Mouse (Mus musculus): ENCODE measurements around the gene 1700123O20Rik. TPM values are rescaled to one million over a fixed set of nuclear protein-coding genes. Genes with fewer than 3 reads are reported as not detected.

1700123O20Rik gene
- 24.8 and 28.1 TPM in 2 replicates for total RNA-seq (2017)

DNA sequence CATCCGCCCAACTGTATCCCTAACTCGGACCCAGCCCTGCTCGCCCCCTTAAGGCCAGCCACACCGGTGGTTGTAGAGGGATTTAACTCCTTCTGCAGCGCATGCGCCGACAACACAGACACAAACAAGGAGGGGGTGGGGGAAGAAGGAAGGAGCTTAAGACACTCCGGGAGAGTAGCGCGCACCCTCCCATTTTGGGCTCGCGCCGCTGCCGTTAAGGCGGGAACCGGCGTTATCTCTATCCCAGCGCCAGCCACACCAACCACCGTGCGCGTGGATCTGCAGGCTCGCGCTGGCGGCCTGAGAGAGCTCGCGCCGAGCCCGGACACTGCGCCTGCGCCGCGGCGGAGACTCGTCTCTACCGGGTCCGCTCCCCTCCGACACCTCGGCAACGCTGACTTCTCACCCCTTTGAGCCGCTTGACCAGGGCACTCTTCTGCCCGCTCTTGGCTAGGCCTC is at the start of gene 1700123O20Rik:
TSS of gene 1700123O20Rik (plus strand) at position 154 of the 459 bp plus-strand sequence.
- ATAC-seq (ENCODE audit: extremely low read depth, insufficient number of reproducible peaks, low FRiP score, poor library complexity, severe bottlenecking) = peak; percentile 34; the same call in 1 of the 2 replicates

DNA sequence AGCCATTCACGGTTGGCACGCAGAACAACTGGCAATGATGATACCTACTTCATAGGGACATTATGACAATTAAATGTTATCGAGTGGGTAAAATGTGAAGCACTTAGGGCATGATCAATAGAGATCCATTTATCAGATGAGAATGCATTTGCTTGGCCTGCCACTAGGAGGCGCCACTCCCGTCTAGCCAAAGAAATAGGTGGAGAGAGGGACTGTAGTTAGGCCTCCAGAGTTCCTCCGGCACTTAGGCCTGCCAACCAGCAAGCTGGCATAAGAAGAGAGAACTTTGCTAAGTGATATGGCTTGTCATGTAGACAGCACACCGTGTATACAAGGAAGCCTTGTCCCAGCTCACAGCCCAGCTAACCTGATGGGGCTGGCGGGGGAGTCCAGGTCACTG is 49.1 kb upstream of the 1700123O20Rik start:
- 0 out of 2 replicates have a peak, but pooled peaks have one; percentile 21 for ATAC-seq (ENCODE audit: extremely low read depth, insufficient number of reproducible peaks, low FRiP score, poor library complexity, severe bottlenecking)

DNA sequence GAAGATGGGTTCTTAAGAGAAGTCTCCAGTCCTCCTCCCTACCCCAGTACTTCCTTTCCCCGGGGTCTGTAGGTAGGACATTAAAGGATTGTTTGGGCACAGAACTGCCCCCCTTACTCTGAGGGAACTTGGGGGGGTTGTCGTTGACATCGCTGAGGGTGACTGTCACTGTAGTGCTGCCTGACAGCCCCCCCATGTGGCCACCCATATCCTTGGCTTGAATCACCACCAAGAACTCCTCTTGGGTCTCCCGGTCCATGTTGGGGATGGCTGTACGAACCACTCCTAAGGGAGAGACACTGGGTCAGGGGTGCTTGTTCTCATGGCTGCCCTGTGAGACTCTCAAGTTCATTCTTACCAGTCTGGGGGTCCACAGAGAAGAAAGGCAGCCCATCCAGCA is 47.8 kb upstream of the 1700123O20Rik start:
- no peak for ATAC-seq (ENCODE audit: extremely low read depth, insufficient number of reproducible peaks, low FRiP score, poor library complexity, severe bottlenecking)

DNA sequence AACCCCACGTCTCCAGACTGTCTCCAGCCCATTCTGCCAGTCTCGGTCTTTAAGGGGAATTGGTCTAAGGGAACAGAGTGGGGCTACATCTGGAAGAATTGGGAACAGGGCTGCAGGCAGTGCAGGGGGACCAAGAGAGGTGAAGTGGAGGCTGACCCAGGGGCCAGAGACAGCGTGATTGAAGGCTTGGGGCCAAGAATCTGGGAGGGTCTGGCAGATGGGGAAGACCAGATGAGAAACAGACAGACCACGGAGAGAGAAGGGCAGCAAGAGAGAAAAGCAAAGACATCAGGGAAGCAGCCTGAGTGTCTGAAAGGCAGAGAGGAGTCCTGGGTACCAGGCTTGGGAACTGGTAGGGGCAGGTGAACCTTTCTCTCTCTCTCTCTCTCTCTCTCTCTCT is 45.9 kb upstream of the 1700123O20Rik start:
- ATAC-seq (ENCODE audit: extremely low read depth, insufficient number of reproducible peaks, low FRiP score, poor library complexity, severe bottlenecking) = no peak

DNA sequence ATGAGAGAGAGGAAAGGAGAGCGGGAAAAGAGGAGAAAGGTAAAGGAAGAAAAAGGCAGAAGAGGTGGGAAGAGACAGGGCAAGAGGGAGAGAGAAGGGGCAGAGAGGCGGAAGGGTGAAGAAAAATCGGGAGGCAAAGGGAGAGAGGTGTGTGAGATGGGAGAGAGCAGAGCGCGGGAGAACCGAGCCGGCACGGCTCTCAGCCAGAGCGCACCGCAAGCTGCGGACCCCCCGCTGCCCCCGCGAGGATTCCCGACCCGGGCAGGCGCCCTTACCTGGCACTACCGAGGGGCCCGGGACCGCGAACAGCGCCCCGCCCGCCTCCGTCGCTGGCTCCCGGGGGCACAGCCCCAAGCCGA is 45.1 kb upstream of the 1700123O20Rik start, which contains the start of gene Gm17606:
TSS of gene Gm17606 (plus strand) at position 7 of the 359 bp plus-strand sequence.
- no peak for ATAC-seq (ENCODE audit: extremely low read depth, insufficient number of reproducible peaks, low FRiP score, poor library complexity, severe bottlenecking)

DNA sequence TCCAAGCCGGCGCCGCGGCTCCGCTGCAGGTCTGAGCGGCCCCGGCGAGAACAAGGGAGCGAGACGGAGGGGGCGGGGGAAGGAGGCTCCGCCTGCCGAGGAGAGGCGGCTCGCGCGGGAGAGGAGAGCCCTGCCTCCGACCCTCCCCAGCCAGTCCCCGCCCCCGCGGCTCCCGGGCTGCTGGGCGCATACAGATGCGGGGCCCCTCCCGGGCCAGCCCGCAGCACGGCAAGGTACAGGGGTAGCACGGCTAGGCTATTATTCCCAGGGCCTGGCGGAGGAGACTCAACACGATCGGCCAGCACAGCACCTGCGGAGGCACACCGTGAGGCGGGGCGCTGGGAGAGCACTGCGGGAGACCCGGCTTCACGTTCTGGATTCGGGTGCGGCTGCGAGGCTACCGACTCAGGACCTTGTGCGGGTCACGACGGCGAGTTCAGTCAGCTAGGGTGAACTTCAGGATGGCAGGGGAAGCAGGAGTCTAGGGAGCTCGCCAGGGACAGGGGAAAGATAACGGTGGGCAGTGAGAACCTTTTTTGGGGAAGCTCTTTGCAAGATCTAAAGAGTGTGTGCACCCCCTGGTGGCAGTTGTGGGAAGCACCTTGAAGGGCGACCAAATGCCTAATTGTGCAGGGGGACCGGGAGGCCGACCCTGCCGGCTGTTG is 44.6 kb upstream of the 1700123O20Rik start, which contains the start of gene Cdh24:
TSS of gene Cdh24 (minus strand) at position 60 of the 665 bp plus-strand sequence.
- peak; percentile 71 for ATAC-seq (ENCODE audit: extremely low read depth, insufficient number of reproducible peaks, low FRiP score, poor library complexity, severe bottlenecking)

DNA sequence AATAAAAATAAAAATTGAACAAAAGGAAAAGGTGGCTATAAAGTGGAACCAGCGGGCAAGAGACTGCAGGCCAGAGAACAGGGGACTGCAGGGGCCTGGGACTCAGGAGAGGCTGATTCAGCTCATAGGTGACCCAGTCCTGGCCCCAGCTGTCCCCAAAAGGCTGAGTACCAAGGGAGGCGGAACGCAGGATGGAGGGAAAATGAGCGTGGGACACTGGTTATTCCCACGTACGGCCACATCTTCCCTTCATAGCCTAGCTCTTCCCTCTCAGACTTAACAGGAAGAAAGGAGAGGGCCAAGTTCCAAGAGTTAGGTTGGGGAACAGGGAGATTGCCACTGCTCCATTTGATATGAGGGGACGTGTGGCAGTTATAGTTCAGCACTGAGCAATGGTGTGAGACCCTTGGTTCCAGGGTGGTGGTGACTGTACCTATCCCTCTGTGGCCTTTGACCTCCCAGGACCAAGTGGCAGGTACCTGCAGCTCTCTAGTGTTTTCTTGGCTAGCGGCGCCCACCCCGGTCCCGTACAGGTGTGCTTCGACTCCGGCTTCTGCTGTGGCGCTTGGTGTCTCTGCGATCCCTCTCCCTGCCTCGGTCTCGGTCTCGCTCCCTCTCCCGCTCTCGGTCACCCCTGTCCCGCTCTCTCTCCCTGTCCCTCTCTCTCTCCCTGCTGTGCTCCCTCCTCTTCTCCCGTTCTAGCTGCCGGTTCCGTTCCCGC is 43.6 kb upstream of the 1700123O20Rik start:
- no peak for ATAC-seq (ENCODE audit: extremely low read depth, insufficient number of reproducible peaks, low FRiP score, poor library complexity, severe bottlenecking)

DNA sequence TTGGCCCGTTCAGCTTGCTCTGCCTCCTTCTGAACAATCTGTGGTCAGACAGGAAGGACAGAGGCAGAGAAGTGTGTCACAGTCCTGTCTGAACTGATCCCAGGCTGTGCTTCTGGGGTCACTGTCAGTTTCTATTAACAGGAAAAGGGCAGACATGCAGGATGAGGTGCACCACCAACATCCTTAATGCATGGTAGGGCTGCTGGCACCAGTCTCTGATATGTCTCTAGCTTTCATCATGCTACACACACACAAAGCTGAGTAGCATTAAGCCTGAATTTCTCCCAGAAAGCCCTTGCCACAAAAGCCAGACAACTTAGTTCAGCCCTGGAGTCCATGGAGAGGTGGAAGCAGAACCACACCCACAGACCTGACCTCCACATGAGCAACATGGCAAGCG is 43.0 kb upstream of the 1700123O20Rik start:
- no peak for ATAC-seq (ENCODE audit: extremely low read depth, insufficient number of reproducible peaks, low FRiP score, poor library complexity, severe bottlenecking)

DNA sequence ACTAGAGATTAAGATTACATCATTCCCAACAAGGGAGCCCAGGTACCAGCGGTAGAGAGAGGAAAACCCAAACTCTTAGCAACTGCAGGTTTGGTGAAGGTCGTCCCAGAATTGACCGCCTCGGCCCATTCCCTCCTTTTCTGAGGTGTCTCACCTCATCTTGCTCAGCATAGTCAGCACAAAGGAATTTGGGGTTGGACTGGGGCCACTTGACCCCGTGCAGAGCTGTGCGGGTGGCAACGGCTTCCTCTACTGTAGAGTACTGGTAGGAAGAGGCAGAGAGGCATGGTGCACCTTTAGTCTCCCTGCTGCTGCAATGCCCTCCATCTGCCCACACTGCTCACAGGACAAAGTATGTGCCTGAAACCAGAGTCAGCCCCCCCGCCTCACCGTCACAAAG is 41.7 kb upstream of the 1700123O20Rik start:
- no peak for ATAC-seq (ENCODE audit: extremely low read depth, insufficient number of reproducible peaks, low FRiP score, poor library complexity, severe bottlenecking)

DNA sequence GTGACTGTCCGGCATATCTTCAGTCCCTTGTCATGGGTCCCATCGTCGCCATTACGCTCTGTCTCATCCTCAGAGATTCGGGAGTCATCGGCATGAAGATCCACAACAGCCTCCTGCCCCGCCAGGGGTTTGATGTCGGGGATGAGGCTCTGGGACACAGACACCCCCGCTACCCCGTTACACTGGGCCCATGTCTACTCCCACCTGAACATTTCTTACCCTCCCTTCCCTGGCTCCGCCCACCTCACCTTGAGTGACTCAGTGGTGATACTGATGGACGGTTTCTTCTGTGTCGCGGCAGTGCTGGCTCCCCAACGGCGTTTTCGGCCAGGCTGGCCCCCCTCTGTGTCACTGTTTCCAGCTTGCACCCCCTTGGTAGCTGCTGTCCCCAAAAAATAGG is 39.6 kb upstream of the 1700123O20Rik start:
- ATAC-seq (ENCODE audit: extremely low read depth, insufficient number of reproducible peaks, low FRiP score, poor library complexity, severe bottlenecking) = no peak

DNA sequence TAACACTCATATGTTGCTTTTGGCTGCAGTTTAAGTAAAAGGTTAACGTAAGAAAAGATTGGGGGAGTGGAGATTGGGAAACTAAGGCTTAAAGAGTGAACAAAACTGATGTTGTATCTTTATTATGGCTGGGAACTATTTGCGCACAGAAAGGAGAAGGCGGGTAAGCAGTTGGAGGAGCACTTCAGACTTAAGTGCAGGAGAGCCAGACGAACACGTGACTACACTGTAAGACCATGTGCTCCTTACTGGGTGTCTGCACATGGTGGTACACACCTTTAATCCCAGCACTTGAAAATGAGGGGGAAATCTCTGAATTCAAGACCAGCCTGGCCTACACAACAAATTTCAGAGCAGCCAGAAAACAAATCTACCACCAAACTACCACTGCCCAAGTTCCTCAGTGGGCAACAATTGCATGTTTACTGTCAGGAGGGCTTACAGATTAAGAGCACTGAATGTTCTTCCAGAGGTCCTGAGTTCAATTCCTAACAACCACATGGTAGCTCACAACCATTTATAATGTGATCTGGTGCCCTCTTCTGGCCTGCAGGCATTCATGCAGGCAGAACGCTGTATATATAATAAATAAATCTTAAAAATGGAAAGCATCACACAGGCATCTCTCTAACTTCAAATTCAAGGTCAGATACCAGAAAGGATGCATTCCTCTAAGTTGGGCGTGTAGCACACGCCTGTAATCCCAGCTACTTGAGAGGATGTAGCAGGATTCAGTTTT is 38.9 kb upstream of the 1700123O20Rik start:
- no peak for ATAC-seq (ENCODE audit: extremely low read depth, insufficient number of reproducible peaks, low FRiP score, poor library complexity, severe bottlenecking)

DNA sequence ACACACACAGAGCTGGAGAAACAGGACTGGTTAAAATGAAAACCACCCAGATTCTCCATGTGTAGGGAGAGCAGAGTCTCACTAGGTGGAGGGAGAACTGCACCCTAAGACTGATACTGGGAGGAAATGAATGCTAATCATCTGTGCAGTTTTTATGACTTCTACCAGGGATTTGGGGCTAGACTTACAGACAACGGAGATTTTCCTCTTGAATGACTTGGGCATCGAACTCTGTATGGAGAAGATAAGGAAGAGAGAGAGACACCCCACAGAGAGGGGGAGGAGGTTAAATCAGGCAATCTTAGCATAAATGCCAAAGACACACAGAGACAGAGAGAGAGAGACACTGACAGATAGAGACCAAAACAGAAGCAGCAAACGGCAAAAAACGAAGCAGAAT is 38.1 kb upstream of the 1700123O20Rik start:
- ATAC-seq (ENCODE audit: extremely low read depth, insufficient number of reproducible peaks, low FRiP score, poor library complexity, severe bottlenecking) = no peak

DNA sequence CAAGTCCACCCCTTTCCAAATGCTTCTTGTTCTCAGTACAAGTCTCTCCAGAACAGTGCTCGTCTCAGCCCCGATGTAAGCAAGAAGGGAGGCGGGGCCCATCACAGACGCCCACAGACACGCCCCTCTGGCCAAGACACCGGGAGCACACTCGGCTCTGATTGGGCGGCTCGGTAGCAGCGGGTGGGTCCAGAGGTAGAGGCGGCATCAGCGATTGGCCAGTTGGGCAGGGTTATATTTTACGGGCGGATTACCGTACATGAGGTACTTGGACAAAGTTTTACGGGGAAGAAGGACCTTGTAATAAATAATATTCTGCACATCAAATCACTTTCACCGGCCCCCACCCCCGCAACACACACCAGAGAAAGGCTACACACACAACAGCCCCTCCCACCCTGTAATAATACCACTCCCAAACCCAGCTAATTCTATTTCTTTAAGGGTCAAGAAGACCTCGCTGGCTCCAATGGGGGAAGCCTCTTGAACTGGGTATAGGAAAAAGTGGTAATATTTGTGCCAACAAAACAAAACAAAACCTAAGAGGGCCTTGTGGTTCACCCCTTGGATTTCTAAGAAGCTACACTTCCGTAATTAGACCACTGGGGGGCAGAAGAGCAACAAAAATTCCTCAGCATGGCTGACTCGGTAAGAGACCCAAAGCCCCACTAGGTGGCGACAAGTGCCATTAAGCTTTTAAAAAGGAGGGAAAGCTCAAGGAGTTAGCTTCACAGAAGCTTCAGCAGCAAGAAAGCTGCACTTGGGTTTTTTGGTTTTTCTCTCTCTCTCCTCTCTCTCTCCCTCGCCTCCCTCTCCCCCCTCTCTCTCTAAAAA is 35.2 kb upstream of the 1700123O20Rik start:
- peak; percentile 83 for ATAC-seq (ENCODE audit: extremely low read depth, insufficient number of reproducible peaks, low FRiP score, poor library complexity, severe bottlenecking)

DNA sequence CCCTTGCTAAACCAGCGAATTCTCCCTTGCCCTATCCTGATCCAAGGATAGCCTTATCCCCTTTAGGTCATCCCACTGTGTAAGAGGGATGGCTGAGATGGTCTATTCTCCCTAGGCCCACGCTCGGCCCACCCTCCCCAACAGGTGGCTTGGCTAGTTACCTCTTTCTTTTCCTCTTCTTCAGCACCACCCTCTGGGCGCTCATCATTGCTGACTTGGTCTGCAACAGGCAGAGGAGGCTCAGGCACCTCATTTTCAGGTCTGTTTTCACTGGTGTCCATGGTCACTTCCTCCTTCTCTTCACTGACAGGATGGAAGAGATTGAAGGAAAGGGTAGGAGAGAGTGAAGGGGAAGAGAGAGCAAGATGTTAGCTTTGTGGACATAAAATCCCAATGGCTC is 34.5 kb upstream of the 1700123O20Rik start:
- ATAC-seq (ENCODE audit: extremely low read depth, insufficient number of reproducible peaks, low FRiP score, poor library complexity, severe bottlenecking) = no peak

DNA sequence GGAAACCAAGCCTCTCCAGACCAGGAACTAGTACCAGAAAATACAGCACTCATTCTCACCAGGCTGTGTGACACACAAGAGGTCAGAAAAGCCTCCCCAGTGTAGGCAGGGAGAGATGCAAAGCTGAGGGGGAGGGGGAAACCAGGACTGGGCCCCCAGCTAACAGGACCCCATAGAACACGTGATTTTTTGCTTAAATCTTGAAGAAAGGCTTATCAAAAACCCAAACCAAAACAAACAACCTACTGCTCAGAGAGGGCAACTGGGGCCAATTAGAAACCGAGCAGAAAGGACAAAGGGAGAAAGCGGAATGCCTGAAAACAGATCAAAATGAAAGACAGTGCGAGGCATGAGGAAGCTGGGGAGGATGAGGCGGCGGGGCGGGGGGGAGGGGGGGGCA is 33.2 kb upstream of the 1700123O20Rik start:
- no peak for ATAC-seq (ENCODE audit: extremely low read depth, insufficient number of reproducible peaks, low FRiP score, poor library complexity, severe bottlenecking)

DNA sequence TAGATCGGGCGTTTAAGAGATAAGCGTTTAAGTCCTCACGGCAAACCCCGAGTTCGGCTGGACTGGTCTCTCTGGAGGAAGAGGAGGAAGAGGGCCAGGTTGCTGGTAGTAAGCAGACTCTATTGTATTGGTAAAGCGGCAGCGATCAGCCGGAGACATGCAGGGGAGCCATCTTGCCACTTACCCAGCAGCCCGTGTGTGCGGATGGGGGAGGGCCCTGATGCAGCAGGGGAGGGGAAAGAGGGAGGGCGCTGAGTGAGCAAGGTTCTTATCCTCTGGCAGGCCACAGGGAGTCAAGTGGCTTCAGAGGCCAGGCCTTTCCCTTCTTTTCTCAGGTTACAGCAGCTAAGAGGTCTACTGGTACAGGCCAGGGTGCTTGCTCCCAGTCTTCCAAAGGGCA is 32.5 kb upstream of the 1700123O20Rik start:
- ATAC-seq (ENCODE audit: extremely low read depth, insufficient number of reproducible peaks, low FRiP score, poor library complexity, severe bottlenecking) = peak; percentile 76

DNA sequence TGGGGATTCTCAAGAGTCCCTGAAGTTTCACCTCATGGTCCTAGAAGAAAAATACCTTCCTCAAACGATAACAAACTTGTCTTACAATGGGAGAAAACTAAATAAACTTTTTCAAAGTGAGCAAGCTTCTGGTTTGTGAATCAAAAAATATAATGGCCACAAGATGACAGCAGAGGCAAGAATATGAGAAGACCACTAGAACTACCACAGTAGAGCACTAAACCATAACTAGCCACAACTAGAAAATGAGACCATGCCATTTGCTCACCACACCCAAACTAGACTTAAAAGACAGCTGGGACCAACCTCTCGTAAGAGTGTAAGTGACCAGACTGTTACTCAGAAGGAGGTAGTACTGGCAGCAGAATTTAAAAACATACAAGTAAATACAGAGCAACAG is 26.0 kb upstream of the 1700123O20Rik start:
- ATAC-seq (ENCODE audit: extremely low read depth, insufficient number of reproducible peaks, low FRiP score, poor library complexity, severe bottlenecking) = no peak

DNA sequence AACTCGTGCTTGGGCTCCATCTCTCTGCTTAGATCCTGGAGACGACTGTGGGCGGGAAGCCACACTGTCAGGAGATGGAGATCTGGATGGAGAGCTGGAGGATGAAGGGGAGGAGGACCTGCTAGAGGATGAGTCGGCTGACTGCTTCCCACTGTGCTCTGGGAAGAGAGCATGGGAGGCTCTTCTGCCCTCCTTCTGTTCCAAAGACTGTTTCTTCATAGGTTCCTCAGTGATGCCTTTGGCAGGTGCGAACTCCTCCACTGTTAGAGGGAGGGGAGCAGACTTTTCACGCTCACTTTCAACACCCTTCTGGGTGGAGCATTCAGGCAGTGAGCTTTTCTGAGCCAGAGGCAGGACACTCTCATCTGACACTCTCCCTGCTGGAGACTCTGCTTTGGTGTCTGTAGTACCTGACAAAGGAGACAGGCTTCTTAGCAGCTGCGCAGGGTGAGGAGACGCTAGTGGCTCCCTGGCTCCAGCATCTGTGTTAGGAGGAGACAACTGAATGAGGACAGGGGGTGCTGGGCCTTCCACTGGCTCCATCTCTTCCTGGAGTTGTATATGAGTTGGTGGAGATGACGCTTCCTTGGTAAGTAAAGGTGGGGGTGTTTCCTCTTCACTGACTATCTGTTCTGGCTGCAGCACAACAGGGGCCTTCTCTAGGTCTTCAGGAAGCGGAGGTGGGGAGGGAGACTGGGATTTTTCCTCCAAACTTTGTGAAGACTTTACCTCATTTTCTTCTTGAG is 21.4 kb upstream of the 1700123O20Rik start:
- no peak for ATAC-seq (ENCODE audit: extremely low read depth, insufficient number of reproducible peaks, low FRiP score, poor library complexity, severe bottlenecking)

All from neutrophil, adult 5-6 weeks (primary cell).